Mouse (Mus musculus) olfactory bulb, adult 2 months (tissue): Measurements from ENCODE around the gene Pigp.

Source experiments
- CTCF ChIP-seq: fragments of 200-500 bp; IDR thresholded peaks from 2 replicates; pipeline ENCODE4 v1.5.1; 2012; ENCODE audit warnings: low read depth, mild to moderate bottlenecking, low read length, moderate library complexity; ENCODE audit not compliant: insufficient read depth
- POLR2A ChIP-seq: fragments of 200-500 bp; IDR thresholded peaks from 2 replicates; pipeline ENCODE4 v1.6.1; 2012; ENCODE audit warnings: mild to moderate bottlenecking, low read depth, low read length, moderate library complexity; ENCODE audit not compliant: insufficient read depth

GRCm38 (mm10) chr16:94317752-94318151 is 53.9 kb downstream of the Pigp start:
- TF ChIP-seq CTCF (no peak), POLR2A (no peak)
